In genomic region chr12:108334529-108334928, GRCm38 (mm10) we compare ENCODE assay signal across 8 mouse cellular contexts. TPM values are rescaled to one million over a fixed set of nuclear protein-coding genes. Genes with fewer than 3 reads are reported as not detected.
A peak's percentile ranks its signal among the peaks of the same experiment; 100 is the strongest.
DNase-seq lines count a peak whose midpoint lies in the region; ATAC-seq lines count a peak whose summit lies in the region.

No protein-coding gene starts in this region.

- no peaks in the 10 kb centered on the region for H3K36me3 ChIP-seq in erythroblast, embryonic 14.5 days (ENCODE audit: control insufficient read depth)
- H3K36me3 ChIP-seq in embryonic facial prominence, embryonic 15.5 days = no peaks in the 10 kb centered on the region
- H3K36me3 ChIP-seq in kidney, embryonic 15.5 days = no peaks in the 10 kb centered on the region
- no peaks in the 10 kb centered on the region for H3K36me3 ChIP-seq in midbrain, embryonic 13.5 days

- peak overlapping the region; percentile 23; the same call in 1 of the 2 replicates for H3K27ac ChIP-seq in embryonic facial prominence, embryonic 15.5 days (replicated peaks)
- no peak overlapping the region for H3K27ac ChIP-seq in kidney, embryonic 15.5 days
- H3K27ac ChIP-seq in midbrain, embryonic 13.5 days = peak overlapping the region; percentile 61

- DNase-seq in B cell, adult 2 months = peak; percentile 9 to 13
- DNase-seq in urinary bladder, postnatal 10 days (ENCODE audit: low spot score) = no peak
- no peak for DNase-seq in urinary bladder, postnatal 25 days (ENCODE audit: low spot score)

- peak overlapping the region; percentile 47 for H3K4me3 ChIP-seq in erythroblast, embryonic 14.5 days (replicated peaks)
- peak overlapping the region; percentile 65 for H3K4me3 ChIP-seq in embryonic facial prominence, embryonic 15.5 days (replicated peaks)
- peak overlapping the region; percentile 75 for H3K4me3 ChIP-seq in kidney, embryonic 15.5 days (replicated peaks)
- H3K4me3 ChIP-seq in midbrain, embryonic 13.5 days (replicated peaks) = peak overlapping the region; percentile 62

- H3K27me3 ChIP-seq in erythroblast, embryonic 14.5 days (ENCODE audit: control insufficient read depth) = peaks cover 60% of the 10 kb centered on the region
- peaks cover 37% of the 10 kb centered on the region for H3K27me3 ChIP-seq in embryonic facial prominence, embryonic 15.5 days
- H3K27me3 ChIP-seq in kidney, embryonic 15.5 days = peaks cover 60% of the 10 kb centered on the region
- peaks cover 23% of the 10 kb centered on the region for H3K27me3 ChIP-seq in midbrain, embryonic 13.5 days

- H3K4me1 ChIP-seq in erythroblast, embryonic 14.5 days (ENCODE audit: control insufficient read depth) = peaks cover 16% of the 10 kb centered on the region
- H3K4me1 ChIP-seq in embryonic facial prominence, embryonic 15.5 days = peaks cover 18% of the 10 kb centered on the region
- H3K4me1 ChIP-seq in kidney, embryonic 15.5 days = peaks cover 29% of the 10 kb centered on the region
- H3K4me1 ChIP-seq in midbrain, embryonic 13.5 days (replicated peaks) = peaks cover 18% of the 10 kb centered on the region

- peaks cover 6% of the 10 kb centered on the region for H3K9me3 ChIP-seq in erythroblast, embryonic 14.5 days (ENCODE audit: control insufficient read depth, low read length)
- no peaks in the 10 kb centered on the region for H3K9me3 ChIP-seq in embryonic facial prominence, embryonic 15.5 days (replicated peaks)
- no peaks in the 10 kb centered on the region for H3K9me3 ChIP-seq in kidney, embryonic 15.5 days (replicated peaks)
- H3K9me3 ChIP-seq in midbrain, embryonic 13.5 days = no peaks in the 10 kb centered on the region

- peak overlapping the region; percentile 44 for H3K9ac ChIP-seq in embryonic facial prominence, embryonic 15.5 days
- H3K9ac ChIP-seq in kidney, embryonic 15.5 days = peak overlapping the region; percentile 68
- peak overlapping the region; percentile 74 for H3K9ac ChIP-seq in midbrain, embryonic 13.5 days (replicated peaks)

- peak overlapping the region; percentile 99 for H3K4me2 ChIP-seq in embryonic facial prominence, embryonic 15.5 days (replicated peaks)
- H3K4me2 ChIP-seq in kidney, embryonic 15.5 days = peak overlapping the region; percentile 100
- peak overlapping the region; percentile 96 for H3K4me2 ChIP-seq in midbrain, embryonic 13.5 days (replicated peaks)

- WGBS in embryonic facial prominence, embryonic 15.5 days = 1% methylated on average over 32 of the region's 32 CpGs
- 2% methylated on average over 31 of the region's 32 CpGs for WGBS in kidney, embryonic 15.5 days
- WGBS in midbrain, embryonic 13.5 days = 3% methylated on average over 31 of the region's 32 CpGs

- ATAC-seq in erythroblast, adult 5-6 weeks (replicated peaks; ENCODE audit: low FRiP score, poor library complexity, severe bottlenecking) = no peak
- ATAC-seq in embryonic facial prominence, embryonic 15.5 days (ENCODE audit: insufficient number of reproducible peaks, low FRiP score, low TSS enrichment, low read depth) = no peak; the same call in 1 of the 2 replicates
- peak; percentile 10; the same call in 1 of the 2 replicates for ATAC-seq in kidney, embryonic 15.5 days (replicated peaks; ENCODE audit: low FRiP score)
- no peak for ATAC-seq in midbrain, embryonic 13.5 days

RNA-seq across cellular contexts. Expression of gene Cyp46a1, which starts 0.3 kb away (rescaled TPM):
- not detected in 2 replicates for polyA plus RNA-seq in erythroblast, embryonic 14.5 days (2012)
- total RNA-seq in erythroblast, adult 5-6 weeks (2015; ENCODE audit: low replicate concordance) = not detected in 2 replicates
- total RNA-seq in erythroblast, adult 5-6 weeks (2017; ENCODE audit: low replicate concordance) = 0.84 TPM in 1 of 2 replicates, not detected in the other
- polyA plus RNA-seq in embryonic facial prominence, embryonic 15.5 days (2015; fragmentation: Nextera tagmentation; extraction: Ambion mirVana) = 9.5 and 10.4 TPM in 2 replicates
- polyA plus RNA-seq in kidney, embryonic 15.5 days (2015; fragmentation: Nextera tagmentation; extraction: Ambion mirVana) = 10.0 and 10.9 TPM in 2 replicates
- polyA plus RNA-seq in midbrain, embryonic 13.5 days (2015; fragmentation: Nextera tagmentation; extraction: Ambion mirVana) = 16.7 and 17.7 TPM in 2 replicates

RNA-seq across cellular contexts. Expression of gene Hhipl1, which starts 28.5 kb away (rescaled TPM):
- polyA plus RNA-seq in erythroblast, embryonic 14.5 days (2012) = not detected in 2 replicates
- total RNA-seq in erythroblast, adult 5-6 weeks (2015; ENCODE audit: low replicate concordance) = not detected in 2 replicates
- total RNA-seq in erythroblast, adult 5-6 weeks (2017; ENCODE audit: low replicate concordance) = not detected in 2 replicates
- 0.62 and 0.67 TPM in 2 replicates for polyA plus RNA-seq in embryonic facial prominence, embryonic 15.5 days (2015; fragmentation: Nextera tagmentation; extraction: Ambion mirVana)
- polyA plus RNA-seq in kidney, embryonic 15.5 days (2015; fragmentation: Nextera tagmentation; extraction: Ambion mirVana) = 0.55 and 1.00 TPM in 2 replicates
- polyA plus RNA-seq in midbrain, embryonic 13.5 days (2015; fragmentation: Nextera tagmentation; extraction: Ambion mirVana) = 2.0 and 2.9 TPM in 2 replicates

RNA-seq across cellular contexts. Expression of gene Eml1, which starts 36.2 kb away (rescaled TPM):
- polyA plus RNA-seq in erythroblast, embryonic 14.5 days (2012) = 0.02 TPM in 1 of 2 replicates, not detected in the other
- total RNA-seq in erythroblast, adult 5-6 weeks (2015; ENCODE audit: low replicate concordance) = not detected in 2 replicates
- total RNA-seq in erythroblast, adult 5-6 weeks (2017; ENCODE audit: low replicate concordance) = not detected in 2 replicates
- 58.2 and 64.7 TPM in 2 replicates for polyA plus RNA-seq in embryonic facial prominence, embryonic 15.5 days (2015; fragmentation: Nextera tagmentation; extraction: Ambion mirVana)
- polyA plus RNA-seq in kidney, embryonic 15.5 days (2015; fragmentation: Nextera tagmentation; extraction: Ambion mirVana) = 60.9 and 77.5 TPM in 2 replicates
- 65.7 and 66.7 TPM in 2 replicates for polyA plus RNA-seq in midbrain, embryonic 13.5 days (2015; fragmentation: Nextera tagmentation; extraction: Ambion mirVana)

RNA-seq across cellular contexts. Expression of gene Ccdc85c, which starts 59.3 kb away (rescaled TPM):
- polyA plus RNA-seq in erythroblast, embryonic 14.5 days (2012) = 0.23 and 0.28 TPM in 2 replicates
- total RNA-seq in erythroblast, adult 5-6 weeks (2015; ENCODE audit: low replicate concordance) = 0.38 TPM in 1 of 2 replicates, not detected in the other
- total RNA-seq in erythroblast, adult 5-6 weeks (2017; ENCODE audit: low replicate concordance) = 0.28 TPM in 1 of 2 replicates, not detected in the other
- 4.6 and 5.1 TPM in 2 replicates for polyA plus RNA-seq in embryonic facial prominence, embryonic 15.5 days (2015; fragmentation: Nextera tagmentation; extraction: Ambion mirVana)
- polyA plus RNA-seq in kidney, embryonic 15.5 days (2015; fragmentation: Nextera tagmentation; extraction: Ambion mirVana) = 7.7 and 8.1 TPM in 2 replicates
- polyA plus RNA-seq in midbrain, embryonic 13.5 days (2015; fragmentation: Nextera tagmentation; extraction: Ambion mirVana) = 19.5 and 21.5 TPM in 2 replicates

Comparison
In these comparisons a context has a peak if more than half of its experiments do, and no peak if none do; other contexts are left out.
1. DNase-seq: peak in B cell, adult 2 months (2 of 2); none in urinary bladder, postnatal 10 days (single experiment) and urinary bladder, postnatal 25 days (single experiment).
2. RNA of gene Cyp46a1, which starts 0.3 kb away (polyA plus RNA-seq): 16.7 to 17.7 TPM in midbrain, embryonic 13.5 days, 10.0 to 10.9 TPM in kidney, embryonic 15.5 days and 9.5 to 10.4 TPM in embryonic facial prominence, embryonic 15.5 days; not detected in erythroblast, embryonic 14.5 days; every median in the first group is over 10 times any median in the second.
3. RNA of gene Eml1, which starts 36.2 kb away (polyA plus RNA-seq): 60.9 to 77.5 TPM in kidney, embryonic 15.5 days, 65.7 to 66.7 TPM in midbrain, embryonic 13.5 days and 58.2 to 64.7 TPM in embryonic facial prominence, embryonic 15.5 days; 0.02 TPM in erythroblast, embryonic 14.5 days; every median in the first group is over 10 times any median in the second.
4. Peak in every context shown above with its lines, with median percentiles within 50 percentile points of each other: H3K4me3 ChIP-seq, H3K4me2 ChIP-seq and H3K9ac ChIP-seq.